Mouse (Mus musculus): ENCODE measurements around the gene Sema7a.
A peak's percentile ranks its signal among the peaks of the same experiment; 100 is the strongest.

The Sema7a gene

DNA sequence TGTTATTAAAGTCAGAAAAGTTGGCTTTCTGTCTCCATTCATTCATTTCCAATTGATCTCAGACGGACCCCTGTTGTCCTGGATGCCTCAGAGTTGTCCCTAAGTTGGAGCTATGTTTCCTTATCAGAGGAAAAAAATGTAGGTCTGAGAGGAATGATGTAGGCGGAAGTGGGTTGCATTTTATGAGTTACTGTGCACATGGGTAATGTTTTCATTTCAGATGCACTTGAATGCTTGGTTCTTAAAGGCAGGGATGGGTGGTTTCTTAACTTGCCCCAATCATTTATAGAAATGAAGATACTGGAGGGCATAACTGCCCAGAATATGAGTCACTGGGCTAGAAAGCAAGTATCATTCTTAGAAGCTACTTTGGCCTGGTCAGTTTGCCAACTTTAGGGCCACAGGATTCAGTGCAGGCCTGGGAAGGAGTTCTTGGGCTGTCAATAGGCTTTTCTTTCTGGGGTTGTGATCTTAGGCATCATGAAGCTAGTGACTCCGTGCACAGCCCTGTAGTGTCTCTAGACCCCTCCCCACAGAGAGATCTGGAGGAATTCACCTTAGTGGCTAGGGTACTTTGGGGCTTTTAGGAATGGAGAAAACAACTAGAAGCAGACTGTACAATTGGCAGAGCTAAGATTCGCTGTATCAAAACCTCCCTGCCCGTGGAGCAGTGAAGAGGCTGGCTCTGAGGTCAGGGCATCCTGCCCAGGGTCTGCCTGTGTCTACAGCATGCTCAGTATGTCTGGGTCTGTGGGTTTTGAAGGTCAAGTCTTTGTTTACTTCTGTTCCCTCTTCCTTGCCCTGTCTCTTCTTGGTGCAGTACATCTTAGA, 1.5 kb upstream of the Sema7a start:
- peak; percentile 72 for DNase-seq (ENCODE audit: low read depth, low spot score)

DNA sequence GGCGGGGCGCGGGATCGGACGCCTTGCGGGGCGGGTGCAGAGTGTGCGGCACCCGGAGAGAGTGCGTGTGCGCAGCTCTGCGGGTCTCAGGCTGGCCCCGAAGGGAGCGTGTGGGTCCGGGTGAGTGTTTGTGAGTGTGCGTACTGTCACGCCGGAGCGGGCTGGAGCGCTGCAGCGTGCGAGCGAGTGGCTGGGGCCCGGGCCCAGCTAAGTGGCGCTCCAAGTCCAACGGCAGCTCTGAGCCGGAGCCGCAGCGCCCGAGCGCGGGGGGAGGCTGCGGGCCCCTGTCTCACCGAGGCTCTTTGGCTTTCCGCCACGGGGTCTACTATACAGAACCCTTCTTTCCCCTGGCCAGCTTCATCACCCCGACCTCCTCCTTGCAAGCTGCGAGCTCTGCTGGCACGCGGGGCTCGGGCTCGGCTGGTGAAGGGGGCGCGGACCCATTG, 460 bp downstream of the Sema7a start:
- no peak for DNase-seq (ENCODE audit: low read depth, low spot score)

DNA sequence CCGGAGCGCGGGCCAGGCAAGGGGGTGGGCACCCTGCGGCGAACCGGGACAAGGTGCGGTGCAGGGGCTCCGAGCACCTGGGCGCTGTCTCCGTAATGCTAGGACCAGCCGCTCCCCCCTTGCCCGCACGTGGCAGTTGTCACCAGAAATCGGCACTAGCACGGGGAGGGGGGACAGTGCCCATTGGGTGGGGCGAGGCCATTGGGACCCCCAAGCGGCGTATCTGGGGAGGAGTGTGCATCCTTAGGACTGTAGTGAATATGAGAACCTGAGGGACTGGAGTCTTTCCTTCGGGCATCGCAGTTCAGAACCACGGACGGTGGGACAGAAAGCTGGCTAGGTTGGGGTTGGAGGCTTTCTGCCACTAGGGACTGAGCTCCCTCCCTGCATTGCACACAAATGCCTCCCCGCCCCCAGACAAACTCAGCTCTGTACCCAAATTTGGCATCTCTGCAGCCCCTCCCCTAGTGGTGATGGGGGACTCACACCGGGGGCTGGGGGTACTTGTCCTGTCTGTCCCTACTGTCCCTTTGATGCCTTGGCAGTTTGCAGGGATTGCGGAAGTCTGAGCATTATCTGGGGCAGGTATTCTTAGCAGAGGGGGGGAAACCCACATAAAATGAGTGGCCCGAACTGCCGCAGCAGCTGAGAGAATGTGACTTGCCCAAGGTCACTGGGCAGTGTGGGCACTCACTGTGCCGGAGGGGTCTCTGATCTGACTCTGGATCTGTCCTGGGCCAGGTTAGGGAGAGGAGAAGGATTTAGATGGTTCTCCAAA, 1.1 kb downstream of the Sema7a start:
- peak; percentile 52 for DNase-seq (ENCODE audit: low read depth, low spot score)

GRCm38 (mm10) chr9:57942039-57942438, 2.1 kb downstream of the Sema7a start:
- no peak for DNase-seq (ENCODE audit: low read depth, low spot score)

DNA sequence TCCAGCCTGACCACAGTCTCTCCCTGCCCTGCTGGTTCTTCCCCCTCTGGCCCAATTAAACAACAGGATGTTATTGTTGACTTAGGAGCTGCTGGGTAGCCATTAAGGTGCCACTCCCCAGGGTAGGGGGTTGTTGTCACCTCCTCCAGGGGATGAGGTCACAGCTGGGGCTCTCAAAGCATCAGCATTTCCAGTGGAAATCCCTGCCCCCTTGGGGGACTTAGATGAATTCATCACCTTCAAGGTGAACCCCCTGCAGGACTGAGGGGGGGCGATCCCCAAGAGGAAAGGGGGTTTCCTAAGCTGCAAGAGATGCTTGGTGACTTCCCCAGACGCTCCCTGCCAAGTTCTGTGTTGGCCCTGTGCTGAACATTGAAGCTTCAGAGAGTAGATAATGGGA, 3.2 kb downstream of the Sema7a start:
- DNase-seq (ENCODE audit: low read depth, low spot score): no peak

DNA sequence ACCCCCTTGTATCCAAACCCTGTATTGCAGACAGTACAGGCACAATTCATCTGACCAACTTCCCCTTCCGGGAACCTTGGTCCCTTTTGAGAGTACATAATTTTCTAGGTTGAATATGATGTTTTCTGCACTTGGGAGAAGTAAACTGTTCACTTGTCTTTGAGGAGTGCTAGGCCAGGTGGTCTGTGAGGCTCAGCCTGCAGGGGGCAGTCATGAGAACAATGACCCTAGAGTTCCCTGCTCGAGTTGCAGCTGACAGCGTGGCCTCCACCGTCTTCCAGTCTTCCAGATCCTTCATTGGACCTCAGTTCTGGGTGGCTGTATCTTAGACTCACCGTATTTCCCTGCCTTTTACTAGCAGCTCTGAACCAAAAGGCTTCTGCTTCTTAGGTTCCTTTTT, 4.7 kb downstream of the Sema7a start:
- peak; percentile 56 for DNase-seq (ENCODE audit: low read depth, low spot score)

DNA sequence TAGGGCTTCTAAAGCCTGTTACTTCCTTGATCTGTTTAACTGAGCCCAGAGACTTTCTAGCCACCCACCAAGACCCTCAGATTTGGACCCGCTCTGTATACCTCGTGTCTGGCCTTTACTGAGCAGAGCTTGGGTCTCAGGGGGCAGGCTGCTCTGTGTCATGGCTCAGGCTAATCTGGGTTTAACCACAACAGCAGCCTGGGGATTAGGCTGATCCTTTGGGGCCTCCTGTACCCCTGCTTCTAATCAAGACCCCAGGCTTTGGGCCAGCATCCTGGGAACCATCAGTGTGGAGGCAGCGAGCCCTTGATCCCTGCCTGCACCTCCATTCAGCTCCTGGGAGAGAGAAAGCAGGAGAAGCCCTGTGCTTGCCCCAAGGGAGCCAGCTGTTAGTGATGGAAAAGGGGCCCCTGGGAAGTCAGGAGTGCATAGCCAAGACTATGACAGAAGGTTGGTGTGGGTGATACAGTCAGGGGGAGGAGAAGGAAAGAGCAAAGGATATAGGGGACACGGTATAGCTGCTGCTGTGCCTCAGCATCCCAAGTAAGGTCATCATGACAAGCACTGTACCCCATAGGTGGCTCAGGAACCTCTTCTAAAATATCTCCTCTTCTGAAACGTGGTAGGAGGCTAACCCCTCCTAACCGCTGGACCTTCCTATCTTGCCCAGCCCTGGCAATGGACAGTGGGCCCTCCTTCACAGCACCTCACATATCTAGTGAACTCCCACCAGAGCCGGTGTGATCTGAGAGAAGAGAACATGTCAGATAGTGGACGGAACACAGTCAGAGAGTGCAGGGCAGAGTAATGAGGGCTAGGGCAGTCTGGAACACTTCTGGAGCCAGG, 6.1 kb downstream of the Sema7a start:
- no peak for DNase-seq (ENCODE audit: low read depth, low spot score)

- DNase-seq (ENCODE audit: low read depth, low spot score): no peak
These were observed 7.6 kb downstream of the Sema7a start for GRCm38 (mm10) chr9:57947381-57948030.

GRCm38 (mm10) chr9:57948333-57948931, 8.5 kb downstream of the Sema7a start:
- no peak for DNase-seq (ENCODE audit: low read depth, low spot score)

DNA sequence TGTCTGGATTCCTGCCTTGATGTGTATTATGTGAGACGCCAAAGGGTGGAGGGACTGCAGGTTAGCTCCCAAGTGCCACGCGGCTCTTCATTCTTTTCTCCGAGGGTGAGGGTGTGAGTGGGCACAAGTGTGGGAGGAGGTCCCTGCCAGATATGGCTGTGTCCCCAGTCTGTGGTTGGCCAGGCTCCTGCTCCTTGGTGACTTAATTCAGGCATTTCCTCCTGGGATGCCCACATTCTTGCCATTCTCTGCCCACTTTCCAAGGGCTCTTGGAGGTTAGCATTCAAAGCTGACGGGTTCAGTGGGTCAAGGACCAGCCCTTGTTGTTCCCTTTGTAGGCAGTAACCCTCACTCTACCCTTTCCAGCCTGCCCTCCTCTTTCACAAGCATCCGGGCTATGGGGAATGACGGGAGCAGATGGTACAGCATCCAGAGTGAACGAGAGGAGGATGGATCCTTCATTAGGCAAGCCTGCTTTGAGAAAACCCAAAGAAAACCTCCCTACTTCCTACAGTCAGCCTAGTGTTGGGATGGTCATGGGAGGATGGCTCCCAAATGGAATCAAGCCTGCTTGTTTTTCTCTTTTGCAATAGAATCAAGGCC, 9.3 kb downstream of the Sema7a start:
- no peak for DNase-seq (ENCODE audit: low read depth, low spot score)

GRCm38 (mm10) chr9:57949879-57950278, 10.0 kb downstream of the Sema7a start:
- no peak for DNase-seq (ENCODE audit: low read depth, low spot score)

GRCm38 (mm10) chr9:57950519-57950918, 10.6 kb downstream of the Sema7a start:
- no peak for DNase-seq (ENCODE audit: low read depth, low spot score)

- DNase-seq (ENCODE audit: low read depth, low spot score): no peak
These were observed 12.1 kb downstream of the Sema7a start for GRCm38 (mm10) chr9:57951993-57952392.

DNA sequence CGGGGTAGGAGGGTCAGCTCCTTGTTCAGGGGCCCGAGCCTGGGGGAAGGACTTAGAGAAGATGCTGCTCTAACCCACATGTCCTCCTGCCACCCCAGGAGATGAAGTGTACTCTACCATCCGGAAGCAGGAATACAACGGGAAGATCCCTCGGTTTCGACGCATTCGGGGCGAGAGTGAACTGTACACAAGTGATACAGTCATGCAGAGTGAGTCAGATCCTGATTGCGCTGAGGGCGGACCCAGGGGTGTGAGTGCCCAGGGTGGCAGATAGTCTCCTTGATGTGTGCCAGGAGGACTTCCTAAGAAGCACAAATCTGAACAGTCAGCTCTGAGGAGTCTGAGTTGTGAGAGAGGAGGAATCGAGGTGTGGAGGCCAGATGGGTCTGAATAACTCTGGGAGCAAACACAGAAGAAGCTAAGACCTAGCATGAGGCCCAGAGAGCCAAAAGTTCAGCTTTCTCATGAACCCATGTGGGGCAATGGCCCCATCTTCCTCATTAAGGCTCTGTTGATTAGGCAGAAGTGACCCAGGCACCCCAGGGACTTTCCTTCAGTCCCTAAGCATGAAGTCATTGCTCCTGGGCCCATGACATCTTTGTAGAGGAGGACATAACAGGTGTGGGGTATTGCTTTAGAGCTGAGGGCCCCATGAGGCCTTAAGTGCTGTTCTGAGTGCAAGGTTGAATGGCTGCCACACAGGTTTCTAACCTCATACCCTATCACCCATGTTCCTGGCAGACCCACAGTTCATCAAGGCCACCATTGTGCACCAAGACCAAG, 15.2 kb downstream of the Sema7a start:
- DNase-seq (ENCODE audit: low read depth, low spot score): peak; percentile 45

DNA sequence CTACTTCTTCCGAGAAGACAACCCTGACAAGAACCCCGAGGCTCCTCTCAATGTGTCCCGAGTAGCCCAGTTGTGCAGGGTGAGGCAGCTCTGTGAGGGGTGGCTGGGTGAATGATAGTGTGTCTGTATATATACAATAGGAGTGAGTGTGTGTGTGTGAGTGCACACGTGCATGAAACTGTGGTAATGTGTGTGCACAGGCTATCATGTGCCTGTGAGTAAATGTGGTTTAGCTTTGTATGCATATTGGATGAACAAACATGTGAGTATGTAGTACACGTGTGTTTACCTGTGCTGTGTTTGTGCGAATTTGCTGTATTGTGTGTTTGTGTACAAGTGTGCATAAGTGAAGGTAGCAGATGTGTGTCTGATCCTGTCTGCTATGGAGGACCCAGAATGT, 15.9 kb downstream of the Sema7a start:
- DNase-seq (ENCODE audit: low read depth, low spot score): no peak

DNA sequence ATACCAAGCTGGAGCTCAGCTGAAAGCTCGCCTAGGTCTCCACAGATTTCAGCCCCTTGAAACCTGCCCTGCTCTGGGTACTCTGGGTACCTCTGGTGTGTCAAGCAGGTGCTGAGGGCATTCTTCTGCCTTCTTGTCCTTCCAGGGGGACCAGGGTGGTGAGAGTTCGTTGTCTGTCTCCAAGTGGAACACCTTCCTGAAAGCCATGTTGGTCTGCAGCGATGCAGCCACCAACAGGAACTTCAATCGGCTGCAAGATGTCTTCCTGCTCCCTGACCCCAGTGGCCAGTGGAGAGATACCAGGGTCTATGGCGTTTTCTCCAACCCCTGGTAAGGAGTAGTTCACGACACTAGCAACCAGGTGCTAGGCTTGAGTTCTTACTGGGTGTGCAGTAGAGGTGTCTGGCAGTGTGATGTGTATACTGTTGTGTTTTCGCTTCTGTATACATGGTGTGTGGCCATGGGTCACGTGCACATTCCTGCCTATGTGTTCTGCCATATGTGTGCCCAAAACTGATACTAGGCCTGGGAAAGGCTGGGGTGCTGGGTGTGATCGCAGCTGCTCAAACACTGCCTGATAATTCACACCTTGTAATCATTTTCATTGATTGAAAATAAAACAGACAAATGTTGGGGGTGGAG, 16.4 kb downstream of the Sema7a start:
- DNase-seq (ENCODE audit: low read depth, low spot score): no peak

DNA sequence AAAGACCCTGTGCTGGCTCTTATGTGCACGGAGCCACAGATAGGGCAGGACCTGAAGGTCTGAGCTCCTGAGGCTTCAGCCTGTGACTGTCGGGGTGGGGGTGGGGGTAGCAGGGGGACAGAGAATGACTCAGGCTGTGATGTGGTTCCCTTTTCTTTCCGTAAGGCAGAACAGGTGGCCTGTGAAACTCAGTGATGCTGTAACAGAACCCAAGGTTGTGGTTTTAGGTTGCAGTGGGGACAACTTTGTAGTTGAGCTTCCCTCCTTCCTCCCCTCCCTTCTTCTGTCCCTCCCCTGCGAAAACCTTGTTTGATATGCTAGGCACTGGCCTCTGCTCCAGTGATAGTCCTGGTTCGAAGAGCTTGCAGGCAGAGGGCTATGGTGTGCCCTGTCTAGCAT, 16.9 kb downstream of the Sema7a start:
- DNase-seq (ENCODE audit: low read depth, low spot score): no peak

DNA sequence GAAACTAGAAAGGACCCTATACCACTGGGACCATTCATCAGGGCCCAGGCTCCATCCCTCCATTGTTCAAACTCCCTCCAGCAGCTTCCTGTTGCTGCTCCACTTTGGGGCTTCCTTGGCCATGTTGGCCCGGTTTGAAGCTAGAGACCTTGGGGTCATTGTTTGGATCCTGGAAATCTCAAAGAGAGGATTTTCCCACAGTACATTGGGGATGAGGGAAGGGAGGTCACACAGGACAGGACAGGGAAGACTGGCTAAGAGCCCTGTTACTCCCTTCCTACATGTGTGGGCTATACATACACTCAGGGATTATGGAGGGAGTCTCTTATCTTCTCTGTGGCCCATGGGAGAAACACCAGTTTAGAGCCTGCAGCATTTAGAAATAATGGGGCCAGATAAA, 18.7 kb downstream of the Sema7a start:
- no peak for DNase-seq (ENCODE audit: low read depth, low spot score)

GRCm38 (mm10) chr9:57959399-57959798, 19.5 kb downstream of the Sema7a start:
- no peak for DNase-seq (ENCODE audit: low read depth, low spot score)

Data from 3T3-L1 (cell line).